Mouse (Mus musculus): ENCODE measurements at regions not wholly inside any gene's neighbourhood (a gene's known extent, or its start where the extent isn't known, plus 50 kb on each side); places are given as distances from the start of the nearest gene placed in this dataset.

DNA sequence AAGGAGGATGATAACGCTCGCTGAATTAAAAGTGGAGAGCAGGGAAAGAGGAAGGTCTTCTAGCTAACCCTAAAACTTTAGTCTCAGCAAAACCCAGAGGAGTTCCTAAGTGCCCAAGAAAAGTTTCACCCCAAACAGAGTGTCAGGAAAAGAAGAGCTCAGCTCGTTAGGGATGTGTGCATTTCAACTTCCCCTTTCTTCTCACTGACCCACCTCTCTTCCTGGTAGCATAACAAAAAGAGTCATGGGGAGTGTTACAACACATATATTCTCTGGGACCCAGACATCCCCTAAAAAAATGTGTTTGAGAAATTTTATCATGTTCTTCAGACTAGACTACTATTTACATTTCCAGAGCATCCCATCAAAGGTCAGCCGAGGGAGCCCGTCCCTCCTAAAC is 432.6 kb downstream of the Mctp2 start:
- Histone ChIP-seq H3K27me3 (ENCODE audit: insufficient read depth, low read length) (no peaks in the 10 kb centered on the region), H3K36me3 (ENCODE audit: insufficient read depth) (no peaks in the 10 kb centered on the region), H3K9ac (no peak overlapping the region), H3K4me1 (ENCODE audit: insufficient read depth) (no peaks in the 10 kb centered on the region), H3K4me2 (ENCODE audit: low read depth) (no peak overlapping the region), H3K4me3 (ENCODE audit: low read depth, low read length) (no peak overlapping the region), H3K9me3 (ENCODE audit: low read length) (no peaks in the 10 kb centered on the region), H3K27ac (ENCODE audit: low read depth, low read length) (no peak overlapping the region)
- no peak for TF ChIP-seq CTCF (IDR thresholded peaks at IDR 0.05; ENCODE audit: low read depth)
- 82% methylated on average over 5 of the region's 5 CpGs for WGBS
- DNase-seq (no peak), ATAC-seq (no peak)

DNA sequence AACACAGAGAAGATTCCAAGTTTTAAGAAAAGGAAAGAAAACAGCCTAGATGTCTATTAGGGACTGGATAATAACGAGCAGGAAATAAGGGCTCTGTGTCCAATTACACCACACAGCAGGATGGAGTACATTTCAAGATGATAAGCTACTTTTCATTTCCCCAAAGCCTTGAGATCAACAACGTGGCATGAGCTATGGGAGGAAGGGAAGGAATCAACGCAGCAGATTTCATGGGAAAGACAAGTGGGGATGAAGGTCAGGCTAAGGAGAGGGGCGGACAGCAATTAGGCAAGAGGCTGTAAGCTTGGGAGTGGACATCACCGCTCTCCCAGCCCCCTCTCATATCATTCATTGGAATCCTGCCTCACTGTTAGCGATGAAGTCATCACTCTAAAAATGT is 433.5 kb downstream of the Mctp2 start:
- no peaks in the 10 kb centered on the region for H3K36me3 ChIP-seq (ENCODE audit: insufficient read depth)
- TF ChIP-seq CTCF (IDR thresholded peaks at IDR 0.05; ENCODE audit: low read depth): no peak
- DNase-seq (no peak), ATAC-seq (no peak)
- H3K4me1 ChIP-seq (ENCODE audit: insufficient read depth): no peaks in the 10 kb centered on the region
- H3K4me2 ChIP-seq (ENCODE audit: low read depth): no peak overlapping the region
- 68% methylated on average over 6 of the region's 6 CpGs for WGBS
- H3K27me3 ChIP-seq (ENCODE audit: insufficient read depth, low read length): no peaks in the 10 kb centered on the region
- no peak overlapping the region for H3K4me3 ChIP-seq (ENCODE audit: low read depth, low read length)
- H3K27ac ChIP-seq (ENCODE audit: low read depth, low read length): no peak overlapping the region
- H3K9me3 ChIP-seq (ENCODE audit: low read length): no peaks in the 10 kb centered on the region
- H3K9ac ChIP-seq: no peak overlapping the region

GRCm38 (mm10) chr7:71867090-71867489 is 439.3 kb downstream of the Mctp2 start:
- DNase-seq (peak; percentile 86), ATAC-seq (peak; percentile 66)
- no peaks in the 10 kb centered on the region for H3K36me3 ChIP-seq (ENCODE audit: insufficient read depth)
- peak; percentile 96 for TF ChIP-seq CTCF (IDR thresholded peaks at IDR 0.05; ENCODE audit: low read depth)
- no peak overlapping the region for H3K9ac ChIP-seq
- WGBS: 13% methylated on average over 3 of the region's 3 CpGs
- H3K4me3 ChIP-seq (ENCODE audit: low read depth, low read length): no peak overlapping the region
- no peaks in the 10 kb centered on the region for H3K27me3 ChIP-seq (ENCODE audit: insufficient read depth, low read length)
- no peak overlapping the region for H3K4me2 ChIP-seq (ENCODE audit: low read depth)
- no peak overlapping the region for H3K27ac ChIP-seq (ENCODE audit: low read depth, low read length)
- no peaks in the 10 kb centered on the region for H3K4me1 ChIP-seq (ENCODE audit: insufficient read depth)
- H3K9me3 ChIP-seq (ENCODE audit: low read length): no peaks in the 10 kb centered on the region

- no peak overlapping the region for H3K27ac ChIP-seq (ENCODE audit: low read depth, low read length)
- no peaks in the 10 kb centered on the region for H3K27me3 ChIP-seq (ENCODE audit: insufficient read depth, low read length)
- no peaks in the 10 kb centered on the region for H3K9me3 ChIP-seq (ENCODE audit: low read length)
- H3K4me3 ChIP-seq (ENCODE audit: low read depth, low read length): no peak overlapping the region
- TF ChIP-seq CTCF (IDR thresholded peaks at IDR 0.05; ENCODE audit: low read depth): 0 out of 2 replicates have a peak, but pooled peaks have one; percentile 6
- WGBS: 14% methylated on average over 15 of the region's 15 CpGs
- ATAC-seq: no peak; the same call in none of the 2 replicates
- H3K4me1 ChIP-seq (ENCODE audit: insufficient read depth): no peaks in the 10 kb centered on the region
- no peak overlapping the region for H3K9ac ChIP-seq
- 0 out of 2 replicates have a peak overlapping the region, but pooled peaks have one; percentile 5 for H3K4me2 ChIP-seq (ENCODE audit: low read depth)
- peak; percentile 6 for DNase-seq
- H3K36me3 ChIP-seq (ENCODE audit: insufficient read depth): no peaks in the 10 kb centered on the region
Measured at GRCm38 (mm10) chr7:71865371-71866166, 440.8 kb downstream of the Mctp2 start.

DNA sequence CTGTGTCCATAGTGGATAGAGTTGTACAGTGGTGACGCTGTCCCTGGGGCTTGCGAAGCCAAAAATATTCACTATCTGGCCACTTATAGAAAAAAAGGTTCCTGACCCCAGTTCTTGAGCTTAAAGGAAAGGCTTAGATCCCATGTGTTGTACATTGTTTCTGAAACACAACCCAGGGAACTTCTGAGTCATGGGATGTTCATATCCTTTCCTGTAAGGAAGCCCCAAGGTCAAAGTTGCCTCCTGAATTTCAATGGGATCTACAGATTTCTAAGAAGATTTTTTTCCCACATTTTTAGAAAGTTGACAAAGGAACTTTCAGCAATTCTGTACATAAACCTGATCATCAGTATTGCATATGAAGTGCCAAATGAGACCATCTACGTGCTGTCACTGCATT is 453.5 kb downstream of the Mctp2 start:
- WGBS: 88% methylated on average over 3 of the region's 3 CpGs
- no peak for TF ChIP-seq CTCF (IDR thresholded peaks at IDR 0.05; ENCODE audit: low read depth)
- ATAC-seq: no peak

GRCm38 (mm10) chr7:71849174-71849573 is 457.2 kb downstream of the Mctp2 start:
- Histone ChIP-seq H3K4me2 (ENCODE audit: low read depth) (no peak overlapping the region), H3K4me3 (ENCODE audit: low read depth, low read length) (no peak overlapping the region), H3K9me3 (ENCODE audit: low read length) (no peaks in the 10 kb centered on the region), H3K27me3 (ENCODE audit: insufficient read depth, low read length) (no peaks in the 10 kb centered on the region), H3K4me1 (ENCODE audit: insufficient read depth) (no peaks in the 10 kb centered on the region), H3K27ac (ENCODE audit: low read depth, low read length) (no peak overlapping the region), H3K9ac (no peak overlapping the region), H3K36me3 (ENCODE audit: insufficient read depth) (no peaks in the 10 kb centered on the region)
- no peak for TF ChIP-seq CTCF (IDR thresholded peaks at IDR 0.05; ENCODE audit: low read depth)
- ATAC-seq: no peak
- DNase-seq: no peak
- 83% methylated on average over 6 of the region's 6 CpGs for WGBS

More for the DNA sequence above, 453.5 kb downstream of the Mctp2 start:
- Histone ChIP-seq H3K27ac (ENCODE audit: low read depth, low read length) (no peak overlapping the region), H3K27me3 (ENCODE audit: insufficient read depth, low read length) (no peaks in the 10 kb centered on the region), H3K9ac (no peak overlapping the region), H3K4me3 (ENCODE audit: low read depth, low read length) (no peak overlapping the region), H3K4me2 (ENCODE audit: low read depth) (no peak overlapping the region), H3K4me1 (ENCODE audit: insufficient read depth) (no peaks in the 10 kb centered on the region), H3K9me3 (ENCODE audit: low read length) (no peaks in the 10 kb centered on the region), H3K36me3 (ENCODE audit: insufficient read depth) (no peaks in the 10 kb centered on the region)
- no peak for DNase-seq

GRCm38 (mm10) chr7:71837845-71838244 is 468.6 kb downstream of the Mctp2 start:
- no peak overlapping the region for H3K27ac ChIP-seq (ENCODE audit: low read depth, low read length)
- H3K4me2 ChIP-seq (ENCODE audit: low read depth): no peak overlapping the region
- no peaks in the 10 kb centered on the region for H3K4me1 ChIP-seq (ENCODE audit: insufficient read depth)
- ATAC-seq (no peak), DNase-seq (no peak)
- H3K4me3 ChIP-seq (ENCODE audit: low read depth, low read length): no peak overlapping the region
- no peak overlapping the region for H3K9ac ChIP-seq
- 67% methylated on average over 6 of the region's 6 CpGs for WGBS
- TF ChIP-seq CTCF (IDR thresholded peaks at IDR 0.05; ENCODE audit: low read depth): no peak
- no peaks in the 10 kb centered on the region for H3K27me3 ChIP-seq (ENCODE audit: insufficient read depth, low read length)
- no peaks in the 10 kb centered on the region for H3K9me3 ChIP-seq (ENCODE audit: low read length)
- no peaks in the 10 kb centered on the region for H3K36me3 ChIP-seq (ENCODE audit: insufficient read depth)

Measured in forebrain, postnatal 0 days (tissue).